Mouse (Mus musculus) CH12.LX (cell line): ENCODE measurements at regions not wholly inside any gene's neighbourhood (a gene's known extent, or its start where the extent isn't known, plus 50 kb on each side); places are given as distances from the start of the nearest gene placed in this dataset.

Experiments
- DNase-seq: peaks from one replicate; pipeline ENCODE4 v3.0.0-alpha.2; 2013; ENCODE audit errors: extremely low read depth
- H3K27ac ChIP-seq: 2 replicates; pipeline ENCODE4 v1.5.1; 2012; ENCODE audit warnings: low read depth, mild to moderate bottlenecking, control low read depth, moderate library complexity; ENCODE audit not compliant: insufficient read depth
- H3K27me3 ChIP-seq: replicated peaks from 2 replicates; pipeline ENCODE3; 2012; ENCODE audit warnings: inconsistent platforms
- H3K36me3 ChIP-seq, 2 experiments: replicated peaks in 1 of 2; 2 replicates each; pipeline versions ENCODE3 to v1.6.1; 2012; ENCODE audit warnings: inconsistent platforms in 1 of 2, low read length in 1 of 2, mild to moderate bottlenecking in 1 of 2, mixed read lengths in 1 of 2, moderate library complexity in 1 of 2; ENCODE audit not compliant: control insufficient read depth in 1 of 2, insufficient read depth in 1 of 2
- H3K4me1 ChIP-seq, 2 experiments: 2 replicates each; pipeline ENCODE4 v1.6.1; 2012; ENCODE audit warnings: inconsistent platforms in 1 of 2, moderate library complexity in 1 of 2; ENCODE audit not compliant: insufficient read depth in 2 of 2, control insufficient read depth in 1 of 2
- H3K4me2 ChIP-seq: 2 replicates; pipeline ENCODE4 v1.6.1; 2012; ENCODE audit warnings: low read depth, mild to moderate bottlenecking, control low read depth; ENCODE audit not compliant: poor library complexity, insufficient read depth, severe bottlenecking
- H3K4me3 ChIP-seq, 3 experiments: fragments of 150-350 bp in 1 of 3; sonication (generic) in 1 of 3; replicated peaks in 1 of 3; 2 replicates each; pipeline versions ENCODE3 to v1.5.1; 2011 to 2012; ENCODE audit warnings: low read depth in 2 of 3, low read length in 2 of 3, mild to moderate bottlenecking in 2 of 3, moderate library complexity in 2 of 3, control low read depth in 1 of 3, improper control_type of control experiment in 1 of 3, inconsistent platforms in 1 of 3, mixed read lengths in 1 of 3; ENCODE audit not compliant: poor library complexity in 1 of 3
- H3K79me2 ChIP-seq: replicated peaks from 2 replicates; pipeline ENCODE4 v1.6.1; 2012; ENCODE audit warnings: mild to moderate bottlenecking, moderate library complexity; ENCODE audit not compliant: control insufficient read depth, poor library complexity, insufficient read depth, severe bottlenecking; ENCODE audit errors: extremely low read depth
- H3K9ac ChIP-seq: 2 replicates; pipeline ENCODE4 v1.6.1; 2012; ENCODE audit warnings: low read depth, mild to moderate bottlenecking, control low read depth, moderate library complexity; ENCODE audit not compliant: insufficient read depth
- H3K9me3 ChIP-seq: replicated peaks from 2 replicates; pipeline ENCODE3; 2012; ENCODE audit warnings: low read length, inconsistent platforms, mixed read lengths
- BHLHE40 ChIP-seq: IDR thresholded peaks from 2 replicates; pipeline ENCODE4 v1.6.1; 2011; ENCODE audit warnings: mild to moderate bottlenecking, low read depth, low read length, improper control_type of control experiment
- CHD1 ChIP-seq: IDR thresholded peaks from 2 replicates; pipeline ENCODE4 v1.6.1; 2012; ENCODE audit warnings: low read depth, low read length, improper control_type of control experiment, inconsistent platforms
- CTCF ChIP-seq, 2 experiments: IDR thresholded peaks in 1 of 2; conservative IDR thresholded peaks in 1 of 2; 2 replicates each; pipeline ENCODE4 v1.5.1; 2011 to 2012; ENCODE audit warnings: low read depth in 2 of 2, low read length in 2 of 2, improper control_type of control experiment in 1 of 2, inconsistent platforms in 1 of 2, mild to moderate bottlenecking in 1 of 2, moderate library complexity in 1 of 2
- E2F4 ChIP-seq: IDR thresholded peaks from 2 replicates; pipeline ENCODE4 v1.6.1; 2011; ENCODE audit warnings: low read depth, low read length, improper control_type of control experiment; ENCODE audit not compliant: insufficient replicate concordance
- EP300 ChIP-seq: IDR thresholded peaks from 2 replicates; pipeline ENCODE4 v1.6.1; 2011; ENCODE audit warnings: low read length, improper control_type of control experiment
- GABPA ChIP-seq: IDR thresholded peaks from 2 replicates; pipeline ENCODE4 v1.6.1; 2012; ENCODE audit warnings: low read depth, low read length, improper control_type of control experiment, inconsistent platforms; ENCODE audit not compliant: insufficient replicate concordance
- HCFC1 ChIP-seq: IDR thresholded peaks from 2 replicates; pipeline ENCODE4 v1.6.1; 2012; ENCODE audit warnings: low read depth, mild to moderate bottlenecking, inconsistent platforms, low read length, improper control_type of control experiment
- IRF4 ChIP-seq: IDR thresholded peaks from 2 replicates; pipeline ENCODE4 v1.6.1; 2014; ENCODE audit warnings: low read depth, mild to moderate bottlenecking, inconsistent platforms, low read length, improper control_type of control experiment
- JUN ChIP-seq: IDR thresholded peaks from 2 replicates; pipeline ENCODE4 v1.6.1; 2011; ENCODE audit warnings: low read depth, mild to moderate bottlenecking, low read length, improper control_type of control experiment, moderate library complexity; ENCODE audit not compliant: insufficient read depth
- JUND ChIP-seq: conservative IDR thresholded peaks from 2 replicates; pipeline ENCODE4 v1.6.1; 2011; ENCODE audit warnings: low read depth, low read length, improper control_type of control experiment
- KAT2A ChIP-seq: IDR thresholded peaks from 2 replicates; pipeline ENCODE4 v1.6.1; 2012; ENCODE audit warnings: low read length, improper control_type of control experiment, inconsistent platforms; ENCODE audit not compliant: insufficient replicate concordance
- MEF2A ChIP-seq: IDR thresholded peaks from 2 replicates; pipeline ENCODE4 v1.6.1; 2014; ENCODE audit warnings: low read depth, mild to moderate bottlenecking, inconsistent platforms, low read length, improper control_type of control experiment, borderline replicate concordance
- NELFE ChIP-seq: IDR thresholded peaks from 2 replicates; pipeline ENCODE4 v1.6.1; 2011; ENCODE audit warnings: low read depth, low read length, improper control_type of control experiment
- PAX5 ChIP-seq: IDR thresholded peaks from 2 replicates; pipeline ENCODE4 v1.6.1; 2012; ENCODE audit warnings: low read length, inconsistent platforms, mixed read lengths
- RAD21 ChIP-seq: IDR thresholded peaks from 2 replicates; pipeline ENCODE4 v1.6.1; 2011; ENCODE audit warnings: low read depth, mild to moderate bottlenecking, low read length, improper control_type of control experiment, moderate library complexity
- RCOR1 ChIP-seq: conservative IDR thresholded peaks from 2 replicates; pipeline ENCODE4 v1.6.1; 2012; ENCODE audit warnings: low read depth, mild to moderate bottlenecking, inconsistent platforms, low read length, improper control_type of control experiment
- SMC3 ChIP-seq: IDR thresholded peaks from 2 replicates; pipeline ENCODE4 v1.6.1; 2011; ENCODE audit warnings: low read depth, low read length, improper control_type of control experiment
- TBP ChIP-seq: conservative IDR thresholded peaks from 2 replicates; pipeline ENCODE4 v1.6.1; 2011; ENCODE audit warnings: low read depth, low read length, improper control_type of control experiment
- UBTF ChIP-seq: IDR thresholded peaks from 2 replicates; pipeline ENCODE4 v1.6.1; 2012; ENCODE audit warnings: low read depth, mild to moderate bottlenecking, inconsistent platforms, low read length, improper control_type of control experiment, moderate library complexity
- USF1 ChIP-seq: IDR thresholded peaks from 2 replicates; pipeline ENCODE4 v1.6.1; 2014; ENCODE audit warnings: low read depth, mild to moderate bottlenecking, inconsistent platforms, low read length, improper control_type of control experiment
- ZKSCAN1 ChIP-seq: IDR thresholded peaks from 2 replicates; pipeline ENCODE4 v1.6.1; 2012; ENCODE audit warnings: low read depth, inconsistent platforms, low read length, improper control_type of control experiment, borderline replicate concordance
- ZNF384 ChIP-seq: IDR thresholded peaks from 2 replicates; pipeline ENCODE4 v1.6.1; 2012; ENCODE audit warnings: low read depth, low read length, improper control_type of control experiment, inconsistent platforms
- dilution Hi-C: fragments of 300-500 bp; cut with MboI; formaldehyde crosslinking; loops from 2 replicates; pipeline ENCODE4 v1.14.3; 2020; ENCODE audit warnings: low sequenced_read_pairs; ENCODE audit not compliant: extremely low pct_unique_long_range_greater_than_20kb, extremely low pct_ligation_motif_present
- in situ Hi-C: fragments of 300-500 bp; cut with MboI; formaldehyde crosslinking; loops from 3 replicates; pipeline ENCODE4 v1.14.3; 2019; ENCODE audit warnings: low sequenced_read_pairs, low pct_ligation_motif_present, low pct_unique_long_range_greater_than_20kb, mixed read lengths

- DNase-seq = no peak
Measured at GRCm38 (mm10) chr6:66077445-66077844, 125.0 kb downstream of the 4930544G11Rik start.

GRCm38 (mm10) chr6:66078769-66079168, 126.4 kb downstream of the 4930544G11Rik start:
- Histone ChIP-seq H3K4me1 (no peaks in the 10 kb centered on the region), H3K79me2 (no peaks in the 10 kb centered on the region), H3K4me2 (no peak overlapping the region), H3K27ac (no peak overlapping the region), H3K9ac (no peak overlapping the region), H3K4me3 (no peak overlapping the region), H3K36me3 (no peaks in the 10 kb centered on the region), H3K27me3 (no peaks in the 10 kb centered on the region), H3K9me3 (no peaks in the 10 kb centered on the region)
- dilution Hi-C loops = no loop called here
- in situ Hi-C loops = no loop called here
- no peak for DNase-seq
- no peak for TF ChIP-seq PAX5
- no peak for TF ChIP-seq JUN
- no peak for TF ChIP-seq ZNF384

More at GRCm38 (mm10) chr6:66077445-66077844, 125.0 kb downstream of the 4930544G11Rik start:
- dilution Hi-C loops (no loop called here), in situ Hi-C loops (no loop called here)
- Histone ChIP-seq H3K4me1 (no peaks in the 10 kb centered on the region), H3K27ac (no peak overlapping the region), H3K36me3 (no peaks in the 10 kb centered on the region), H3K79me2 (no peaks in the 10 kb centered on the region), H3K4me3 (no peak overlapping the region), H3K27me3 (no peaks in the 10 kb centered on the region), H3K9ac (no peak overlapping the region), H3K9me3 (no peaks in the 10 kb centered on the region), H3K4me2 (no peak overlapping the region)
- no peak for TF ChIP-seq JUN
- TF ChIP-seq CTCF (conservative IDR thresholded peaks at IDR 0.05 in 1 of 2, IDR thresholded peaks at IDR 0.05 in 1 of 2; ENCODE audit: low read depth in 2 of 2, low read length in 2 of 2) = no peak
- TF ChIP-seq NELFE = no peak
- TF ChIP-seq GABPA = no peak
- no peak for TF ChIP-seq RAD21
- TF ChIP-seq ZNF384 = no peak
- TF ChIP-seq RCOR1 = no peak
- TF ChIP-seq PAX5 = no peak
- no peak for TF ChIP-seq KAT2A
- TF ChIP-seq BHLHE40 = no peak
- no peak for TF ChIP-seq UBTF

DNA sequence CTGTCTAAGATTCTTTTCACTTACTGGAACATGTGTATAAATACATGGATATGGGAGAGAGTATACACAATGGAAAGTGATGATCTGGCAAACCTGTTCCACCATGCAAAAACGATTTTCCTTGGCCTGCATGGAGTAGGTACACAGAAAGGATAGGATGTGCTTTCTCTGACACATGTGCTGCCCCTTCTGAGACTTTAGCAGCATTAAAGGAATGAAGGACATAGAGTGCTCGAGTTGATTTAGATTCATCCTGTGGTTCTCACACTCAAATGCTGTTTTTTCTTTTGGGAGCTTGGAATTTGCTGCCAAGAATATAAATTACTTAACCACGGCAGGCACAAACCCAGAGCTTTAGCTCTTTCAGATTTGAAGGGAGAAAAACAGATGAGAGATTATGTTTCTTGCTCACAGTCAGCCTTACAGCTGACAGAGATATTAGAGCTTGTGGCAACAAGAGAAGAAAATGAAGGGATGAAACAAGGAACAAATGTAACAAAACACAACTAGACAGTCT, 149.2 kb downstream of the 4930544G11Rik start:
- Histone ChIP-seq H3K4me1 (no peaks in the 10 kb centered on the region), H3K9me3 (no peaks in the 10 kb centered on the region), H3K27me3 (no peaks in the 10 kb centered on the region), H3K4me2 (no peak overlapping the region), H3K36me3 (no peaks in the 10 kb centered on the region), H3K9ac (no peak overlapping the region), H3K4me3 (no peak overlapping the region), H3K27ac (no peak overlapping the region)
- DNase-seq = no peak
- in situ Hi-C loops = no loop called here
- dilution Hi-C loops = no loop called here
- TF ChIP-seq TBP = no peak
- TF ChIP-seq JUN = no peak
- no peak for TF ChIP-seq E2F4
- TF ChIP-seq EP300 = no peak
- no peak for TF ChIP-seq IRF4
- TF ChIP-seq CHD1 = no peak
- TF ChIP-seq HCFC1 = no peak
- TF ChIP-seq SMC3 = no peak
- no peak for TF ChIP-seq PAX5
- TF ChIP-seq JUND = no peak
- TF ChIP-seq USF1 = no peak
- no peak for TF ChIP-seq MEF2A
- TF ChIP-seq KAT2A = no peak
- TF ChIP-seq ZKSCAN1 = no peak
- TF ChIP-seq, all 38 proteins: peak for 0
- no peaks in the 10 kb centered on the region for H3K79me2 ChIP-seq
